Mouse (Mus musculus) kidney, adult 2 months (tissue): ENCODE measurements around the gene Trim56.

Experiments
- CTCF ChIP-seq: fragments of 200-500 bp; conservative IDR thresholded peaks from 2 replicates; pipeline ENCODE4 v1.5.1; 2011; ENCODE audit warnings: low read depth, mild to moderate bottlenecking, control low read depth, low read length, moderate library complexity, mixed read lengths; ENCODE audit not compliant: insufficient read depth, insufficient read length
- POLR2A ChIP-seq: fragments of 200-500 bp; IDR thresholded peaks from one replicate; pipeline ENCODE4 v1.6.1; 2011; ENCODE audit warnings: low read depth, low read length, control low read depth

DNA sequence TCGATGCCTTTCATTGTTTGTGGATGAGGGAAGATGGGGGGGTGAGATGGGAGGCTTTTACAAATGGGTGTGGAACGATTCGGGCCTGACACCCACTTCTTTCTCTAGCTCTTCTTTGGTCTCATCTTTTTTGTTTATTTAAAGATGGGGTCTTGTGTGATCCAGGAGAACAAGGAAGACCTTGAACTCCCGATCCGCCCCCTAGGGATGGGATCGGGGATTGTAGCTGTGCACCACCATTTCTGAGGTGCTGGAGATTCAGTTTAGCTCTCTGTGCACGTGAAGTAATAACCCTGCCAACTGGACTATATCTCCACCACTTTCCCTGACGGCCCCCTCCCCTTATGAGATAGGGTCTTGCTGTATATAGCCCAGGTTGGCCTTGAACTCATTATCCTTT is 50.1 kb downstream of the Trim56 start:
- TF ChIP-seq CTCF (no peak), POLR2A (no peak)
